ENCODE assay signal across 8 mouse cellular contexts in the genomic region with DNA sequence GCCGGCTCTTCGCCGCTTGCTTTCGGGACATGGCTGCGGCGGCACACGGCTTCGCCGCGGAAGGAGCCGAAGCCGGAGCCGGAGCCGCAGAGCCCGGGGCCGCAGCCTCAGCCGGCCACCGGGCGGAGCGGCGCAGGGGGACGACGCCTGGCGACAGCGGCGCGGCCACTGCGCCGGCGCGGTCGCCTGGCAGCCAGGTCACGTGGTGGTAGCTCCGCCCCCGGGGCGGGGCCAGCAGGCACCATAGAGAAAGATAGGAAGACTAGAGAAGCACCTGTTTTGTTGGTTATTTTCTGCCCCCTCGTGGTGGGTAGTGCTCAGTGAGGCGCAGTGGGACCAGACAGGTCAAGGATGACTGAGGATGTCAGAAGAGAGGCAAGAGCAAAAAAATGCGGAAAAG. TPM values are rescaled to one million over a fixed set of nuclear protein-coding genes. Genes with fewer than 3 reads are reported as not detected.
DNase-seq lines count a peak whose midpoint lies in the region; ATAC-seq lines count a peak whose summit lies in the region.

A gene (minus strand): TSS at position 149 of the 400 bp plus-strand sequence.

- H3K4me1 ChIP-seq in hindbrain, embryonic 16.5 days (ENCODE audit: control insufficient read depth, insufficient read depth, low read depth, low read length) = peaks cover 12% of the 10 kb centered on the region

- peak within 1 kb of the TSS; percentile 90 for H3K4me2 ChIP-seq in hindbrain, embryonic 16.5 days (ENCODE audit: low read length)

- H3K4me3 ChIP-seq in hindbrain, embryonic 16.5 days (ENCODE audit: low read length) = peak within 1 kb of the TSS; percentile 99
- peak within 1 kb of the TSS; percentile 50 for H3K4me3 ChIP-seq in macrophage (ENCODE audit: inconsistent target)

- peak within 1 kb of the TSS; percentile 93 for H3K9ac ChIP-seq in hindbrain, embryonic 16.5 days (ENCODE audit: low read depth, low read length)

- peak; percentile 89 for DNase-seq in WW6 (ENCODE audit: low read depth, low spot score)
- peak; percentile 86 to 97 for DNase-seq in cerebellum, postnatal 4 days (ENCODE audit: low spot score in 2 of 2)
- peak; percentile 96 for DNase-seq in gastrocnemius, adult 18-20 months (ENCODE audit: low spot score)
- peak; percentile 90 to 95 for DNase-seq in left cerebral cortex, adult 18-20 months (ENCODE audit: low spot score in 2 of 2)
- DNase-seq in right cerebral cortex, adult 18-20 months = peak; percentile 96
- DNase-seq in urinary bladder, postnatal 10 days (ENCODE audit: low spot score) = peak; percentile 65

- peak within 1 kb of the TSS; percentile 78 for H3K27ac ChIP-seq in hindbrain, embryonic 16.5 days (ENCODE audit: low read depth, low read length)
- no peak within 1 kb of the TSS for H3K27ac ChIP-seq in macrophage

- H3K79me2 ChIP-seq in macrophage (ENCODE audit: inconsistent target) = peaks cover 31% of the 10 kb centered on the region; the same call in 1 of the 2 replicates

- peaks cover 5% of the 10 kb centered on the region; the same call in 1 of the 2 replicates for H3K36me3 ChIP-seq in hindbrain, embryonic 16.5 days (ENCODE audit: control insufficient read depth, insufficient read depth, low read length)
- 0 out of 2 replicates have a peak, but pooled peaks cover 6% of the 10 kb centered on the region for H3K36me3 ChIP-seq in macrophage (ENCODE audit: inconsistent target)

- no peaks in the 10 kb centered on the region for H3K27me3 ChIP-seq in hindbrain, embryonic 16.5 days (replicated peaks; ENCODE audit: control insufficient read depth, insufficient read depth, low read length)

- under 1% methylated on average over 39 of the region's 39 CpGs for WGBS in hindbrain, embryonic 16.5 days
- under 1% methylated on average over 33 of the region's 39 CpGs for WGBS in macrophage (ENCODE audit: missing documents)

- peak; percentile 96 for ATAC-seq in hindbrain, embryonic 16.5 days

- no peaks in the 10 kb centered on the region for H3K9me3 ChIP-seq in hindbrain, embryonic 16.5 days (ENCODE audit: control insufficient read depth, low read length)

RNA-seq across cellular contexts. Expression of the gene that starts here (rescaled TPM):
- total RNA-seq in gastrocnemius, adult 18-20 months (2021) = 10 to 100 TPM; 16.2 to 17.6 TPM
- polyA plus RNA-seq in hindbrain, embryonic 16.5 days (2015; fragmentation: Nextera tagmentation; extraction: Ambion mirVana) = 2.4 and 3.1 TPM in 2 replicates
- 10 to 100 TPM; 14.8 to 17.1 TPM for total RNA-seq in left cerebral cortex, adult 18-20 months (2021)
- 10 to 100 TPM in 6 of 26 experiments, 1 to 10 TPM in 20; 1.9 to 17.0 (median 8.4) TPM for total RNA-seq in macrophage (2018; cell fraction: chromatin; rRNA removed)
- total RNA-seq in macrophage (2018; cell fraction: cytosol; rRNA removed) = 10 to 100 TPM in 7 of 26 experiments, 1 to 10 TPM in 19; 4.8 to 13.1 (median 7.5) TPM
- total RNA-seq in macrophage (2018; cell fraction: nucleus; rRNA removed) = 10 to 100 TPM in 3 of 26 experiments, 1 to 10 TPM in 23; 2.4 to 12.8 (median 6.4) TPM
- polyA plus RNA-seq in macrophage (2018) = 6.9 to 12.3 TPM (median 7.4 TPM) in 3 replicates
